ENCODE assay signal across 17 mouse cellular contexts in the genomic region with DNA sequence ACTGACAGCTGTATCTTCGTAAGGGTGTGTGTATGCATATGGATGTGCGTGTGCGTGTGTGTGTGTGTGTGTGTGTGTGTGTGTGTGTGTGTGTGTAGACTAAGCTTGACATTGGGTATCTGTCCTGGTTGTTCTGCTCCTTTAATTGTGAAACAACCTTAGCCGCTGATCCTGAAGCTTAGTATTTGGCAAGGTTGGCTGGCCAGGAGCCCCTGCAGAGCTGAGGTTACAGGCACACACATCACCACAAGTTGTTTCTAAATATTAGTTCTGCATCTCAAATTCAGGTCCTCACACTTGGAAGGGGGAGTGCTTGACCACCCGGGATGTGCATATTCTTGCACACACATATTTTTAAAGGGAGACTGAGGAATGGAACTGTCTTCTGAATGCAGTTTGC.
"Had no signal": no experiment of that assay in that cellular context is flagged by ENCODE, and none has a peak within 500 bp of the region (broad histone marks: within the 10 kb centered on the region; RNA-seq: fewer than 3 reads in every experiment).

No protein-coding gene starts in this region.

- DNase-seq: retina, postnatal 1 day; right cerebral cortex, adult 18-20 months; right cerebral cortex, postnatal 14 days; right cerebral cortex, postnatal 25 days; right cerebral cortex, postnatal 4 days; spleen, adult 18-20 months; thymus, adult 18-20 months; thymus, adult 2 months; thymus, postnatal 14 days; thymus, postnatal 25 days; thymus, postnatal 36 days; thymus, postnatal 4 days had no signal

- H3K4me3 ChIP-seq: neural tube, embryonic 12.5 days; neural tube, embryonic 13.5 days; neural tube, embryonic 15.5 days; stomach, embryonic 15.5 days had no signal

- H3K27ac ChIP-seq: neural tube, embryonic 12.5 days; neural tube, embryonic 13.5 days; neural tube, embryonic 15.5 days; stomach, embryonic 15.5 days; stomach, postnatal 0 days had no signal
